In genomic region chr9:22640683-22641431, GRCm38 (mm10) we compare ENCODE assay signal across 12 mouse cellular contexts.
DNase-seq lines count a peak whose midpoint lies in the region; ATAC-seq and TF ChIP-seq lines count a peak whose summit lies in the region.
"Had no signal": no experiment of that assay in that cellular context is flagged by ENCODE, and none has a peak within 500 bp of the region (broad histone marks: within the 10 kb centered on the region; RNA-seq: fewer than 3 reads in every experiment).

No protein-coding gene starts in this region.

- no peaks in the 10 kb centered on the region for H3K9me3 ChIP-seq in kidney, embryonic 15.5 days (replicated peaks)
- no peaks in the 10 kb centered on the region for H3K9me3 ChIP-seq in neural tube, embryonic 15.5 days (replicated peaks)
- H3K9me3 ChIP-seq in midbrain, embryonic 16.5 days (replicated peaks; ENCODE audit: control insufficient read depth, low read length, poor library complexity, severe bottlenecking) = no peaks in the 10 kb centered on the region
- H3K9me3 ChIP-seq: forebrain, embryonic 15.5 days had no signal

- no peaks in the 10 kb centered on the region for H3K27me3 ChIP-seq in kidney, embryonic 15.5 days
- H3K27me3 ChIP-seq in thymus, adult 2 months (ENCODE audit: control insufficient read depth, insufficient read depth, low read length) = no peaks in the 10 kb centered on the region
- H3K27me3 ChIP-seq in neural tube, embryonic 15.5 days (replicated peaks) = no peaks in the 10 kb centered on the region
- no peaks in the 10 kb centered on the region for H3K27me3 ChIP-seq in midbrain, embryonic 16.5 days (ENCODE audit: control insufficient read depth, insufficient read depth, low read depth, low read length)
- H3K27me3 ChIP-seq: forebrain, embryonic 15.5 days; Patski had no signal

- WGBS in kidney, embryonic 15.5 days = 24% methylated on average over 13 of the region's 13 CpGs
- WGBS in thymus, adult 2 months = 5% methylated on average over 13 of the region's 13 CpGs
- WGBS in neural tube, embryonic 15.5 days = 31% methylated on average over 13 of the region's 13 CpGs
- WGBS in midbrain, embryonic 16.5 days = 56% methylated on average over 13 of the region's 13 CpGs

- peak overlapping the region; percentile 4; the same call in 1 of the 2 replicates for H3K27ac ChIP-seq in kidney, embryonic 15.5 days
- peak overlapping the region; percentile 26; the same call in 1 of the 2 replicates for H3K27ac ChIP-seq in thymus, adult 2 months (ENCODE audit: control insufficient read depth, insufficient read depth, low read length)
- H3K27ac ChIP-seq in neural tube, embryonic 15.5 days (replicated peaks) = no peak overlapping the region; the same call in 1 of the 2 replicates
- no peak overlapping the region for H3K27ac ChIP-seq in midbrain, embryonic 16.5 days (ENCODE audit: low read length)
- H3K27ac ChIP-seq: forebrain, embryonic 15.5 days had no signal

- no peaks in the 10 kb centered on the region for H3K36me3 ChIP-seq in kidney, embryonic 15.5 days
- H3K36me3 ChIP-seq in thymus, adult 2 months (ENCODE audit: control insufficient read depth, insufficient read depth, low read length) = no peaks in the 10 kb centered on the region
- no peaks in the 10 kb centered on the region for H3K36me3 ChIP-seq in neural tube, embryonic 15.5 days
- no peaks in the 10 kb centered on the region for H3K36me3 ChIP-seq in midbrain, embryonic 16.5 days (ENCODE audit: control insufficient read depth, insufficient read depth, low read length)
- H3K36me3 ChIP-seq: forebrain, embryonic 15.5 days had no signal

- H3K4me1 ChIP-seq in kidney, embryonic 15.5 days = peaks cover 10% of the 10 kb centered on the region; the same call in 1 of the 2 replicates
- H3K4me1 ChIP-seq in thymus, adult 2 months (replicated peaks; ENCODE audit: control insufficient read depth, insufficient read depth, low read length) = peaks cover 7% of the 10 kb centered on the region
- H3K4me1 ChIP-seq in neural tube, embryonic 15.5 days = peaks cover 8% of the 10 kb centered on the region; the same call in 1 of the 2 replicates
- H3K4me1 ChIP-seq in midbrain, embryonic 16.5 days (ENCODE audit: control insufficient read depth, insufficient read depth, low read length) = no peaks in the 10 kb centered on the region
- H3K4me1 ChIP-seq: forebrain, embryonic 15.5 days had no signal

- no peak for DNase-seq in kidney, adult 8-10 months
- peak; percentile 13 for DNase-seq in thymus, adult 2 months
- DNase-seq in thymus, postnatal 10 days (ENCODE audit: low spot score in 2 of 2) = no peak
- peak; percentile 43 for DNase-seq in induced T-regulatory cell, adult 2 months (ENCODE audit: low read depth)
- DNase-seq in neural tube, embryonic 10.5 days (ENCODE audit: extremely low spot score, low spot score) = no peak
- DNase-seq: heart, postnatal 36 days had no signal

- no peak overlapping the region for H3K4me2 ChIP-seq in kidney, embryonic 15.5 days
- H3K4me2 ChIP-seq in neural tube, embryonic 15.5 days = no peak overlapping the region
- no peak overlapping the region for H3K4me2 ChIP-seq in midbrain, embryonic 16.5 days (ENCODE audit: low read length)
- H3K4me2 ChIP-seq: forebrain, embryonic 15.5 days; liver, embryonic 11.5 days had no signal

- no peak overlapping the region for H3K9ac ChIP-seq in kidney, embryonic 15.5 days
- no peak overlapping the region for H3K9ac ChIP-seq in neural tube, embryonic 15.5 days (replicated peaks)
- no peak overlapping the region for H3K9ac ChIP-seq in midbrain, embryonic 16.5 days (ENCODE audit: low read depth, low read length)
- H3K9ac ChIP-seq: forebrain, embryonic 15.5 days had no signal

- no peak for TF ChIP-seq CTCF in thymus, adult 2 months (IDR thresholded peaks at IDR 0.05; ENCODE audit: borderline replicate concordance, control insufficient read depth, extremely low read depth, insufficient read depth, low read length, poor library complexity)

- 0 out of 2 replicates have a peak, but pooled peaks have one; percentile 43 for ATAC-seq in kidney, embryonic 15.5 days (replicated peaks; ENCODE audit: low FRiP score)
- ATAC-seq in neural tube, embryonic 15.5 days (ENCODE audit: low FRiP score) = no peak
- ATAC-seq in midbrain, embryonic 16.5 days = no peak
- ATAC-seq: forebrain, embryonic 15.5 days; Patski had no signal

- TF ChIP-seq POLR2A in thymus, adult 2 months (IDR thresholded peaks at IDR 0.05; ENCODE audit: control insufficient read depth, extremely low read depth, insufficient read depth, low read length, poor library complexity) = no peak

- no peak overlapping the region for H3K4me3 ChIP-seq in kidney, embryonic 15.5 days (replicated peaks)
- no peak overlapping the region for H3K4me3 ChIP-seq in thymus, adult 2 months (ENCODE audit: control insufficient read depth, insufficient read depth, low read length)
- H3K4me3 ChIP-seq in neural tube, embryonic 15.5 days (replicated peaks) = no peak overlapping the region
- no peak overlapping the region for H3K4me3 ChIP-seq in midbrain, embryonic 16.5 days (ENCODE audit: low read depth, low read length)
- H3K4me3 ChIP-seq: forebrain, embryonic 15.5 days had no signal

Comparison
In these comparisons a context has a peak if more than half of its experiments do, and no peak if none do; other contexts are left out.
1. DNase-seq: peak in thymus, adult 2 months (single experiment) and induced T-regulatory cell, adult 2 months (single experiment); none in kidney, adult 8-10 months (0 of 2), thymus, postnatal 10 days (0 of 2) and neural tube, embryonic 10.5 days (single experiment).
2. H3K27ac ChIP-seq: peak in kidney, embryonic 15.5 days (single experiment) and thymus, adult 2 months (single experiment); none in neural tube, embryonic 15.5 days (single experiment) and midbrain, embryonic 16.5 days (single experiment).